Mouse (Mus musculus): ENCODE measurements around the gene Irx4. TPM values are rescaled to one million over a fixed set of nuclear protein-coding genes. Genes with fewer than 3 reads are reported as not detected.
A peak's percentile ranks its signal among the peaks of the same experiment; 100 is the strongest.

Gene Irx4
- polyA plus RNA-seq (2016; fragmentation: Nextera tagmentation; extraction: Ambion mirVana): 2.8 TPM in 2 replicates

DNA sequence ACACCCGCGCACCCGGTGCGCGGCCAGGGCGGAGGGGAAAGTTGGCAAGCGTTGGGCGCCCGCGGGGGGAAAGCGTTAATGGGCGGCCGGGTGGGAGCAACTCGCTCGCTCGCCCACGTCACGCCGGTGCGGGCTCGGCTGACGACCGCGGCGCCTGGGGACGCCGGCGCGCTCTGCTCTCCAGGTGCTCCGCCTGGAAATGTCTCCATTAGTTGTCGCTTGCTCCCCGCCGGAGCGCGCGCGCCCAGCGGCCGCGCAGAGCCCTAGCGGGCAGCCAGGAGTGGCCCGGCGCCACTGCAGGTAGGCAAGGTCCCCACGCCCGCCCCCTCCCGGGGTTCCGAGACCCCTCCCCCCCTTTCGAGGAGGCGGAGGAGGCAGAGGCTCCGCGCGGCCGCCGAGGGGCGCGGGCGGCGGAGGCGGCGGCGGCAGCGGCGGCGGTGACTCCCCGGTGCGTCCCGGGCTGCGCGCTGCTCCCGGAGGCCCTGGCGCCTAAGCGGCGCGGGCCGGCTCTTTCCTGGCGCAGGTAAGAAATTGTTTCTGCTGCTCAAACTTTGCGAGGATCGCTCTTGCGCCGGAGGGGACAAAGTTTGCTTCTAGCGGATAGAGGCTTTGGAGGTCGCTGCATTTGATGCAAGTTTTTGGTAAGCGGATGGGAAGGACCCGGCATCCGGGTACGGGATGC is at the start of gene Irx4:
Gene Irx4, plus strand, starts transcription at position 126 of the 682 bp plus-strand sequence.
- under 1% methylated on average over 83 of the region's 86 CpGs for WGBS
- peaks cover 100% of the 10 kb centered on the region for H3K27me3 ChIP-seq (replicated peaks)
- ATAC-seq (ENCODE audit: low FRiP score, low read depth): no peak
- H3K4me1 ChIP-seq: peaks cover 29% of the 10 kb centered on the region
- no peak within 1 kb of the TSS for H3K27ac ChIP-seq
- H3K9me3 ChIP-seq: no peaks in the 10 kb centered on the region
- peak within 1 kb of the TSS; percentile 68 for H3K4me2 ChIP-seq (replicated peaks)
- peak within 1 kb of the TSS; percentile 38 for H3K4me3 ChIP-seq
- no peaks in the 10 kb centered on the region for H3K36me3 ChIP-seq
- no peak within 1 kb of the TSS for H3K9ac ChIP-seq

DNA sequence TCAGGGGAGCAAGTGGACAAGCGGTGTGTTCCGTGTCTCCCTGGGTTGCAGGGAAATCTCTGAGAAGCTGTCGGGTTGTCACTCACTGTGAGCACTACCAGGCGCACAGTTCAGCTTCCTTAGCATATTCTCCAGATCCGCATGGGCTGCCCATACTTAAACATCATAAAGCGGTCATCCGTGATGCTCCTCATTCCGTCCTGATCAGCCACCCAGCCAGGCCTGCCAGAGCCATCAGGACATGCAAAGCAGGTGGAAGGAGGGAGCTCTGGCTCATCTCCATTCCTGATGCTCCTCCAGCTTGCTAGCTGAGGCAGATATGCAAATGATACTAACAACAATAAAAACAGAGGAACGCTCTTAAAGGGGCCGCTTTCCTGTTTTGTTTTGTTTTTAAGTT is 46.0 kb upstream of the Irx4 start:
- no peak overlapping the region for H3K27ac ChIP-seq

DNA sequence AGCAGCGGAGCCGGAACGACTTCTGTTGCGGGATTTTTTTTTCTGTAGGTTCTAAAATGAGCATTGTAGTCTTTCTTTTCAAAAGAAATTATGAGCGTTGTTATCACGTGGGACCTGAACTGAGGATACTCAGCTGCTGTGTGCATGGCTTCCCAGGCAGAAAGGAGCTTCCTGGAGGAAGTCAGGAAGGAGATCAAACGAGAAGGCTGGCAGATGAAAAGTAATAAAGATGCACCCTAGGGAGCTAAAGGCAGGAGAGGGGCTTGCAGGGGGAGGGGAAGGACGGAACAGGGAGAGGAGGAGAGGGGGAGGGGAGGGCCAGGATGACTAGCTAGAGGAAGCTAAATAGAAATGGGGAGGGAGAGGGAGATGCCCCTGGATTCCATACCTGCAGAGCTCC is 23.8 kb upstream of the Irx4 start:
- Histone ChIP-seq H3K9me3 (no peaks in the 10 kb centered on the region), H3K27ac (no peak overlapping the region), H3K27me3 (replicated peaks) (no peaks in the 10 kb centered on the region), H3K4me1 (no peaks in the 10 kb centered on the region), H3K36me3 (no peaks in the 10 kb centered on the region), H3K4me2 (replicated peaks) (no peak overlapping the region), H3K9ac (no peak overlapping the region), H3K4me3 (no peak overlapping the region)
- 26% methylated on average over 8 of the region's 8 CpGs for WGBS
- ATAC-seq (ENCODE audit: low FRiP score, low read depth): no peak

More for the DNA sequence above, 46.0 kb upstream of the Irx4 start:
- 68% methylated on average over 10 of the region's 10 CpGs for WGBS
- H3K4me3 ChIP-seq: no peak overlapping the region
- no peak overlapping the region for H3K9ac ChIP-seq
- no peaks in the 10 kb centered on the region for H3K4me1 ChIP-seq
- ATAC-seq (ENCODE audit: low FRiP score, low read depth): no peak
- H3K9me3 ChIP-seq: 0 out of 2 replicates have a peak, but pooled peaks cover 4% of the 10 kb centered on the region
- no peaks in the 10 kb centered on the region for H3K36me3 ChIP-seq
- no peak overlapping the region for H3K4me2 ChIP-seq (replicated peaks)
- no peaks in the 10 kb centered on the region for H3K27me3 ChIP-seq (replicated peaks)

DNA sequence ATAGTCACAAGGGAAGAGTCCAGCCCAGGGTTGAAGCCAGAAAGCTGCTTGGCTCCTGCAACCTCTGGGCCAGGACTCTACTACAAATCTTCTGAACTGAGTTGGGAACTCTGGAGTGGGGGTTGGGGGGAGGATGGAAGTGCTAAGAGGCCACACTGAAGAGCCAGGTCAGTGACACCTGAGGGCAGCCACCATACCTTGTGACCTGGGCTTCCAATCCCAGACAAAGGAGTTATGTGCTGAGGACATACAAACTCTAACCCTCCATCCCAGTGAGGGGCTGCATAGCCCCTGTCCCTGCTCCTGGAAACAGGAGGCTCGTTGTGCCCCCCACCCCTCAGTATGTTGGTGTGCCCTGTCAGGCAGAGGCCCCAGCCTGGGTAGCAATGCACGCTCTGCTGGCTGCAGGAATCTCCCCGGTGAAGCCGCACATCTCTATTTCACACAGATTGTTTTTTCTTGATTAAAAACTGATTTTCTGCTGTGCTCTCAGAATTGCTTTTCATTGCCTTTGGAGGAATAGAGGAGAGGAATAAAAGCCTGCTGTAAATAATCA is 21.0 kb upstream of the Irx4 start:
- Histone ChIP-seq H3K4me3 (no peak overlapping the region), H3K27ac (no peak overlapping the region), H3K9ac (no peak overlapping the region), H3K4me1 (no peaks in the 10 kb centered on the region), H3K9me3 (peaks cover 6% of the 10 kb centered on the region; the same call in 1 of the 2 replicates), H3K36me3 (no peaks in the 10 kb centered on the region), H3K27me3 (replicated peaks) (no peaks in the 10 kb centered on the region), H3K4me2 (replicated peaks) (no peak overlapping the region)
- 76% methylated on average over 4 of the region's 4 CpGs for WGBS
- no peak for ATAC-seq (ENCODE audit: low FRiP score, low read depth)

DNA sequence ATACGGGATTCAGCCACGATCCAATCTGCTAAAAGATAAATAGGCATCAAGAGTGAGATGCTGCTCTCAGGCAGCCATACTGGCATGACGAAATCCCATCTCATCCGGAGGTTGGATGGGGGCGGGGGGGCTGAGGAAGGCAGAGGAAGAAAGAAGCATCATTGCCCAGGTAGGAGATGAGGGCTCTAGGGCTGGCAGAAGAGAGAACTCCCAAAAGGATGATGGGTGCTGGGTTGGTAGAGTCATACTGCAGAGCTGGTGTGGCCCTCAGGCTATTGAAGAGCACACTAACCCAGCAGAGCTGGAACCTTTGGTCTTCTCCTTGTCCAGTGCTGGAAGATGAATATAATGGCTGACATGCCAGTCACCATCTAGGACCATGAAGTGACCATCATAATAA is 17.7 kb upstream of the Irx4 start:
- Histone ChIP-seq H3K4me3 (no peak overlapping the region), H3K9me3 (peaks cover 7% of the 10 kb centered on the region; the same call in 1 of the 2 replicates), H3K9ac (no peak overlapping the region), H3K4me1 (no peaks in the 10 kb centered on the region), H3K36me3 (no peaks in the 10 kb centered on the region), H3K27me3 (replicated peaks) (no peaks in the 10 kb centered on the region), H3K27ac (no peak overlapping the region), H3K4me2 (replicated peaks) (no peak overlapping the region)
- ATAC-seq (ENCODE audit: low FRiP score, low read depth): no peak
- 90% methylated on average over 5 of the region's 5 CpGs for WGBS

DNA sequence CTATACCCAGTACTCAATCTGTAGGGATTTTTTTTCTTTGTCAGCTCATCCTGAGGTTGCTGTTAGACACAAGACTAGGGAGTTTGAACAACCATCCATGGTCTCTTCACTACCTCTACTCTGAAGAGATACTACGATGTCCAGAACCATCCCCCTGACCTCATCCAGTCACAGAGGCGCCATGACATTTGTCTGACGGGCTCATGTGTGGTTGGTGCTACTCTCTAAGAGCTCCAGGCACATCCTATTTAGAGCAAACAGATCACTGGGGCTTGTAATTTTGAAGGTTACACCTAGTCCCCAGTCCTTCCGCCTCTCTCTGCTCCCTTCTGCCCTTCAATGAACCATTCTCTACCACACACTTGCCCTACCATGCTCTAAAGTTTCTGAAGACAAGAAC is 13.3 kb upstream of the Irx4 start:
- Histone ChIP-seq H3K4me1 (no peaks in the 10 kb centered on the region), H3K9me3 (peaks cover 7% of the 10 kb centered on the region; the same call in 1 of the 2 replicates), H3K36me3 (no peaks in the 10 kb centered on the region), H3K4me3 (no peak overlapping the region), H3K27me3 (replicated peaks) (0 out of 2 replicates have a peak, but pooled peaks cover 7% of the 10 kb centered on the region), H3K4me2 (replicated peaks) (no peak overlapping the region), H3K9ac (no peak overlapping the region), H3K27ac (no peak overlapping the region)
- no peak for ATAC-seq (ENCODE audit: low FRiP score, low read depth)
- 90% methylated on average over 4 of the region's 4 CpGs for WGBS

DNA sequence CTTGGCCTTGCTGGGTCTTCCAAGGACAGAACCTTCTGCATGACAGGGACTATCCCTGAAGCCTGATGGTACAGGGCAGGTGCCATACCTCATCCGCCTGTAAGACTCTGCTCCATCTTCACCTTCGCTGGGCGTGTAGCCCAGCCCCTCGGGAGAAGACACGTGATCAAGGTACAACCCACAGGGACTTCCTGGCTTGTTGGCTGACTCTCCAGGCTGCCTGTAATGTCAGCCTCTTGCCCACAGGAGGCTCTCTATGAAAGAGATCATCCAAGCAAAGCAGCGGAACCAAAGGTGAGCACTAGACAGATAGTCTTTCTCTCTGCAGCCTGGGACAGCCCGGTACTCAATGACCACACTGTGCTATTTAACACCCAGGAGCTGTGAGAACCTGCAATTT is 9.1 kb upstream of the Irx4 start:
- no peak for ATAC-seq (ENCODE audit: low FRiP score, low read depth)
- H3K4me1 ChIP-seq: no peaks in the 10 kb centered on the region
- H3K4me2 ChIP-seq (replicated peaks): no peak overlapping the region
- WGBS: 35% methylated on average over 7 of the region's 7 CpGs
- no peak overlapping the region for H3K27ac ChIP-seq
- H3K27me3 ChIP-seq (replicated peaks): peaks cover 15% of the 10 kb centered on the region
- no peak overlapping the region for H3K4me3 ChIP-seq
- H3K9ac ChIP-seq: no peak overlapping the region
- no peaks in the 10 kb centered on the region for H3K36me3 ChIP-seq
- H3K9me3 ChIP-seq: no peaks in the 10 kb centered on the region

DNA sequence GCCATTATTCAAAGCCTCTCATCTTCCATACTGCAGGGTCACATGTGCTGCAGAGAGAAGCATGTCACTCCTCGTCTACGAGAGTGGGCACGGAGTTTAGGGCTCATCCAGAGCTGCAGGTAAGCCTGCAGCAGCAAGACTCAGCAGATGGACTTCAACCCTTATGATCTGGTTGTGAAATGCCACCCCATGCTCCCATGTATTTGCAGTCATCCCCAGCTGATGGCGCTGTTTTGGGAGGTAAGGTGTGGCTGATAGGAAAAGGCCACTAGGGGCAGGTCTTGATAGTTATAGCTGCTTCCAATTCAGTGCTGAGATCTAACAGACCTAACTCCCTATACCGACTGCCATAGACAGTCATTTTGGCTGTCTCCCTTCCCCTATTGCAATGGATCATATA is 8.3 kb upstream of the Irx4 start:
- peaks cover 23% of the 10 kb centered on the region for H3K27me3 ChIP-seq (replicated peaks)
- WGBS: 60% methylated on average over 5 of the region's 5 CpGs

DNA sequence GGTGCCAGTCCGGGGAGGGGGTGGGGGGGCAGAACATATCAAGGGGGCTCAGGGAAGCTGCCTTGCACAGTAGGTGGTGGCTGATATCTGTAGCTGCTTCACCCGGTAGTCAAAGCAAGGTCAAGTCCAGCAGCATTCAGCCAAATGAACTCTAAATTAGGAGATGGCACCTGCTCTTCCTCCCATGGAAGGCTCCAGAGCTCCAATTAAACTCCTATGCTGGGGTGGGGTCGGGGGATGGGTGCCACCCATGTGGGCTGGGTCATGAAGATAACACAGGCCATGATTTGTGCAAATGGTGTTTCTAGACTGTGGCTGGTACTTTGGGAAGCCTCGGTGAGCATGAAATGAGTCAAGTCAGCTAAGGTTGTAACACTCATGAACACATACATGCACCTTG is 1.9 kb upstream of the Irx4 start:
- H3K9ac ChIP-seq: no peak overlapping the region
- H3K36me3 ChIP-seq: no peaks in the 10 kb centered on the region
- H3K9me3 ChIP-seq: no peaks in the 10 kb centered on the region
- H3K4me2 ChIP-seq (replicated peaks): no peak overlapping the region
- no peak for ATAC-seq (ENCODE audit: low FRiP score, low read depth)
- WGBS: 57% methylated on average over 4 of the region's 4 CpGs
- peaks cover 79% of the 10 kb centered on the region for H3K27me3 ChIP-seq (replicated peaks)
- H3K4me3 ChIP-seq: no peak overlapping the region
- H3K4me1 ChIP-seq: peaks cover 16% of the 10 kb centered on the region
- H3K27ac ChIP-seq: no peak overlapping the region

More for the DNA sequence above, 8.3 kb upstream of the Irx4 start:
- no peak overlapping the region for H3K27ac ChIP-seq
- ATAC-seq (ENCODE audit: low FRiP score, low read depth): no peak
- H3K9me3 ChIP-seq: no peaks in the 10 kb centered on the region
- H3K4me1 ChIP-seq: no peaks in the 10 kb centered on the region
- H3K4me3 ChIP-seq: no peak overlapping the region
- no peak overlapping the region for H3K4me2 ChIP-seq (replicated peaks)
- H3K36me3 ChIP-seq: no peaks in the 10 kb centered on the region
- no peak overlapping the region for H3K9ac ChIP-seq

DNA sequence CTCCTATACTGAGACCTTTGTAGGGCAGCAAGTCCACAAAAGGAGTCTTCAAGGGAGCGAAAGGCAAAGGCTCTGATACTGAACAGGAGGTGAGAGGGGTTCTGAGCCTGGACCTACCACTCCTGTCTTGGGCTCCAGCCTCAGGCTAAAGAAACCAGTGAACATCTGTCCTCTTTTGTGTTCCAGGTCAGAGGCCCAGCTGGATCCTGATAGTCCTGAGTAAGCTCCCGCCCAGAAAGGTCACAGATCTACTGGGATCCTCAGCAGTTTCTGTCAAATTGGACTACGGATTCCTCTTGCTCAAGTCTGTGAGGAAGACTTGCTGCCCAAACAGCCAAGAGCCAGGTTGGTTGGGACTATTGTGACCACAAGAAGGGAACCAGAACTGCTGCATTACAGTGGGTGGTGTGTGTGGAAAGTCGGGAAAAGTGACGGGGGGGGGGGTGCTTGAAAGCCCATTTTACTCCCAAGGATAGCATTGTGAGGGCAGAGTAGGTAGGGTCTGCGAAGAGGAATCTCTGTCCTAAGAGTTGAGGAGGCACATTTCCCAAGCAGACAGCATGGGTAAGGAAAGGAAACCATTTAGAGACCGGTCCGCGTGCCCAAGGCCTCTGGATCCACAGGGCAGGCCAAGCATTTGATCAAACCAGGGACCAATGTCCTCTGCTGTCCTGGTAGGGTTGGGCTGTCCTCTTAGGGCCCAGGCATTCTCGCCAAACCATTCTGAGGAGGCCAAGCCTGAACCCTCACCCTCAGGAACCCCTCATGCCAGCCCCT is 514 bp upstream of the Irx4 start:
- 15% methylated on average over 10 of the region's 10 CpGs for WGBS
- H3K9ac ChIP-seq: no peak overlapping the region
- ATAC-seq (ENCODE audit: low FRiP score, low read depth): no peak
- no peaks in the 10 kb centered on the region for H3K9me3 ChIP-seq
- peak overlapping the region; percentile 38 for H3K4me3 ChIP-seq
- H3K27ac ChIP-seq: no peak overlapping the region
- H3K4me1 ChIP-seq: peaks cover 26% of the 10 kb centered on the region
- H3K36me3 ChIP-seq: no peaks in the 10 kb centered on the region
- peaks cover 93% of the 10 kb centered on the region for H3K27me3 ChIP-seq (replicated peaks)
- H3K4me2 ChIP-seq (replicated peaks): peak overlapping the region; percentile 68

DNA sequence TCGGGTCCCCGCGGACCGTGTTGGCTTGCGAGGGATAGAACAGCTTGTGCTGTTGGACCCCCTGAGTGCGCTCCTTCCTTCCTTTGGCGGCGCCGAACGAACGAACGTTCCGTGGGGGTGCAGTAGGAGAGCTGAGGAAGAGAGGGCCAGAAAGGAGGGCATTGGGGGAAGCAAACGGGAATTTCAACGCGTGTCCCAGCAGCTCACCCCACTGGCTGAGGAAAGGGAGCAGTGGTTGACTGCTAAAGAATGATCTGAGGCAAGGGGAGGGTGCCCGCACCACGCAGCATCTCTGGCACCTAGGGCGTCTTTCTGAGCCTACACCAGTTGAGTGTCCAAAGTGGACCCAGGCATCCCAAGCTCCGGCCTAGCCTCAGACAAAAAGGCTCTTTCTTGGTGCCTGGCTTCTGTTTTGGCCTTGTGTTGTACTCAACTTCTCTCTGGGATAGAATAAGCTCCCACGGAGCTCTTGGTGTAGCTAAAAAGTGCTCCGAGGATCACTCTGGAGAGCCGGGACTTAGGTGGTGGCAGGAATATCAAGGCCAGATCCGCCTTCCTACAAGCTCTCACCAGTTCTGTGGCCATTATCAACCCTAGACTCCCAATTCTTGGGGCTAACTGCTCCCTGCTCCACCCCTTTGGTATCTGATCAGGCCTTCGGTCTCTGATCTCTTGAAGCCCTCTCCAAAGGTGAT is 904 bp downstream of the Irx4 start:
- Histone ChIP-seq H3K4me1 (peaks cover 31% of the 10 kb centered on the region), H3K27ac (no peak overlapping the region), H3K4me2 (replicated peaks) (peak overlapping the region; percentile 68), H3K9ac (no peak overlapping the region), H3K9me3 (no peaks in the 10 kb centered on the region), H3K36me3 (no peaks in the 10 kb centered on the region), H3K27me3 (replicated peaks) (peaks cover 100% of the 10 kb centered on the region), H3K4me3 (peak overlapping the region; percentile 38; the same call in 1 of the 2 replicates)
- WGBS: 2% methylated on average over 25 of the region's 25 CpGs
- no peak for ATAC-seq (ENCODE audit: low FRiP score, low read depth)

DNA sequence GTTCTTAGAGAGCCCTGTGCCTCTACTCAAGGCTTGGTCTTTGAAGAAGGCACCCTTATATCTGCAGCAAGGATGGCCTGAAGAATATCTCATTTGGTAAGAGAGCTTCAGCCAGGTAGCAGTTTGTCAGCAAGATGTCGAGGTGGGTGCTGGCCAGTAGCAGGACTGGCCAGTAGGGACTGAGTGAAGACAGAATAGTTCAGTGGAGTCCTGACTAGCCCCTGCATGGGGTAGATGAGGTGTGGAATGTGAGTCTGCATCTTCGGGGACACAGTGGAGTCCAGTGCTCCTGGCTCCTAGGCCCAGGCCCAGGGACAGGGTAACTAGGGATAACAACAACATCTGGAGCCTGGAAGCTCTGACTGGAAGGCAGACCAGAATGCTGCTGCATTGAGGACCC is 1.6 kb downstream of the Irx4 start:
- no peak overlapping the region for H3K4me2 ChIP-seq (replicated peaks)
- H3K27ac ChIP-seq: no peak overlapping the region
- peaks cover 100% of the 10 kb centered on the region for H3K27me3 ChIP-seq (replicated peaks)
- H3K4me1 ChIP-seq: peaks cover 31% of the 10 kb centered on the region
- no peak overlapping the region for H3K4me3 ChIP-seq
- H3K36me3 ChIP-seq: no peaks in the 10 kb centered on the region
- 3% methylated on average over 2 of the region's 2 CpGs for WGBS
- ATAC-seq (ENCODE audit: low FRiP score, low read depth): no peak
- H3K9ac ChIP-seq: no peak overlapping the region
- H3K9me3 ChIP-seq: no peaks in the 10 kb centered on the region
